Mouse (Mus musculus) ES-Bruce4 (cell line): ENCODE results near the gene Uchl4.

Source experiments
- CTCF ChIP-seq: IDR thresholded peaks from one replicate; pipeline ENCODE4 v1.8.1; 2011; ENCODE audit warnings: low read depth, low read length
- EP300 ChIP-seq: IDR thresholded peaks from 2 replicates; pipeline ENCODE4 v1.6.1; 2011; ENCODE audit warnings: low read depth, low read length; ENCODE audit not compliant: insufficient read depth

GRCm38 (mm10) chr9:64216090-64216489 lies 18.9 kb upstream of the Uchl4 start:
- TF ChIP-seq CTCF: no peak
- TF ChIP-seq EP300: no peak
